Mouse (Mus musculus) embryonic fibroblast, embryonic 13.5 days (primary cell): ENCODE measurements at regions not wholly inside any gene's neighbourhood (a gene's known extent, or its start where the extent isn't known, plus 50 kb on each side); places are given as distances from the start of the nearest gene placed in this dataset.

Source experiments
- CTCF ChIP-seq: IDR thresholded peaks from 2 replicates; pipeline ENCODE4 v1.5.1; 2011; ENCODE audit warnings: mild to moderate bottlenecking, control low read depth, low read length, moderate library complexity, borderline replicate concordance; ENCODE audit not compliant: insufficient read depth
- POLR2A ChIP-seq: IDR thresholded peaks from 2 replicates; pipeline ENCODE4 v1.6.1; 2011; ENCODE audit warnings: low read depth, mild to moderate bottlenecking, control low read depth, low read length, moderate library complexity

DNA sequence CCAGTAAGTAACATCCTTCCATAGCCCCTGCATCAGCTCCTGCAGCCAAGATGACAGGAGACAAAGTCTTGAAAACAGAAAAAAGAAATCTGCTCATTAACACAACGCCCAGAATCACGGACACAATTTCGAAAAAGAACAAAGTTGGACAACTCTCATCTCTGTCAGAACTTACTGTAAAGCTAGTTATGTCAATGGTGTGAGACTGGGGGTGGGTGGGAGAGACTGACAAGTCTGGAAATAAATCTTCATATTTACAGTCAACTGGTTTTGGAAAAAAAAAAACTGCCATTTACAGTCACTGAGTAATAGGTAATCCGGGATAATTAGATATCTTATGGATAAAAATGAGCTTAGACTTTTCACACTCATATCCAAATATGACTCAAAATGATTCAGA lies 1487.2 kb upstream of the Lrrc6 start:
- TF ChIP-seq POLR2A (no peak), CTCF (no peak)
